Comparison of ENCODE assay signal across 9 mouse cellular contexts in genomic region chr1:11413894-11414556, GRCm38 (mm10). TPM values are rescaled to one million over a fixed set of nuclear protein-coding genes. Genes with fewer than 3 reads are reported as not detected.
A peak's percentile ranks its signal among the peaks of the same experiment; 100 is the strongest.
DNase-seq lines count a peak whose midpoint lies in the region; ATAC-seq and TF ChIP-seq lines count a peak whose summit lies in the region.
"Had no signal": no experiment of that assay in that cellular context is flagged by ENCODE, and none has a peak within 500 bp of the region (broad histone marks: within the 10 kb centered on the region; RNA-seq: fewer than 3 reads in every experiment).

TSS of gene A830018L16Rik (plus strand) at chr1:11414105.

- H3K4me1 ChIP-seq in forebrain, embryonic 13.5 days, result no peaks in the 10 kb centered on the region
- 0 out of 2 replicates have a peak, but pooled peaks cover 4% of the 10 kb centered on the region for H3K4me1 ChIP-seq in heart, embryonic 15.5 days (replicated peaks)
- H3K4me1 ChIP-seq in kidney, postnatal 0 days (replicated peaks; ENCODE audit: insufficient read depth, low read length), result no peaks in the 10 kb centered on the region
- no peaks in the 10 kb centered on the region for H3K4me1 ChIP-seq in limb, embryonic 14.5 days (ENCODE audit: control insufficient read depth, insufficient read depth, low read length)
- H3K4me1 ChIP-seq in midbrain, postnatal 0 days (ENCODE audit: insufficient read depth, low read length), result no peaks in the 10 kb centered on the region

- WGBS in forebrain, embryonic 13.5 days, result under 1% methylated on average over 50 of the region's 50 CpGs
- WGBS in heart, embryonic 15.5 days, result under 1% methylated on average over 50 of the region's 50 CpGs
- WGBS in kidney, postnatal 0 days, result under 1% methylated on average over 50 of the region's 50 CpGs
- under 1% methylated on average over 50 of the region's 50 CpGs for WGBS in limb, embryonic 14.5 days
- under 1% methylated on average over 50 of the region's 50 CpGs for WGBS in midbrain, postnatal 0 days

- TF ChIP-seq CTCF in kidney, postnatal 0 days (IDR thresholded peaks at IDR 0.05; ENCODE audit: low read depth), result peak; percentile 74
- TF ChIP-seq CTCF in midbrain, postnatal 0 days (IDR thresholded peaks at IDR 0.05), result peak; percentile 79

- DNase-seq in urinary bladder, adult 18-20 months (ENCODE audit: low spot score in 2 of 2), result peak; percentile 1 to 7
- no peak for DNase-seq in urinary bladder, postnatal 10 days (ENCODE audit: low spot score)
- DNase-seq in kidney, postnatal 0 days (ENCODE audit: low spot score), result peak; percentile 86
- DNase-seq in limb, embryonic 14.5 days (ENCODE audit: low spot score), result peak; percentile 74
- DNase-seq in midbrain, postnatal 0 days (ENCODE audit: low spot score), result peak; percentile 85
- peak; percentile 65 for DNase-seq in testis, postnatal 10 days (ENCODE audit: low spot score)

- ATAC-seq in forebrain, embryonic 13.5 days, result peak; percentile 99
- peak; percentile 93 for ATAC-seq in heart, embryonic 15.5 days (replicated peaks; ENCODE audit: insufficient number of reproducible peaks, insufficient read depth, low FRiP score, low read depth)
- ATAC-seq in kidney, postnatal 0 days (replicated peaks; ENCODE audit: low FRiP score, low read depth), result peak; percentile 95
- peak; percentile 93 for ATAC-seq in limb, embryonic 14.5 days (ENCODE audit: low FRiP score, low read depth)
- ATAC-seq in midbrain, postnatal 0 days (ENCODE audit: low FRiP score), result peak; percentile 96

- H3K27ac ChIP-seq in forebrain, embryonic 13.5 days, result no peak within 1 kb of the TSS
- H3K27ac ChIP-seq in heart, embryonic 15.5 days, result no peak within 1 kb of the TSS
- H3K27ac ChIP-seq in kidney, postnatal 0 days, result no peak within 1 kb of the TSS
- no peak within 1 kb of the TSS for H3K27ac ChIP-seq in limb, embryonic 14.5 days (replicated peaks; ENCODE audit: low read depth, low read length)
- peak within 1 kb of the TSS; percentile 34 for H3K27ac ChIP-seq in midbrain, postnatal 0 days (ENCODE audit: low read depth, low read length)

- peak within 1 kb of the TSS; percentile 54 for H3K4me3 ChIP-seq in forebrain, embryonic 13.5 days
- H3K4me3 ChIP-seq in heart, embryonic 15.5 days, result peak within 1 kb of the TSS; percentile 56
- peak within 1 kb of the TSS; percentile 24 for H3K4me3 ChIP-seq in kidney, postnatal 0 days (replicated peaks; ENCODE audit: low read depth, low read length)
- H3K4me3 ChIP-seq in limb, embryonic 14.5 days (replicated peaks; ENCODE audit: low read length), result peak within 1 kb of the TSS; percentile 55
- H3K4me3 ChIP-seq in midbrain, postnatal 0 days (ENCODE audit: low read depth, low read length), result peak within 1 kb of the TSS; percentile 64

- TF ChIP-seq POLR2A in limb, embryonic 14.5 days (IDR thresholded peaks at IDR 0.05; ENCODE audit: borderline replicate concordance, extremely low read depth, insufficient read depth, insufficient read length), result 0 out of 2 replicates have a peak, but pooled peaks have one; percentile 20

- H3K27me3 ChIP-seq in forebrain, embryonic 13.5 days, result peaks cover 11% of the 10 kb centered on the region
- H3K27me3 ChIP-seq in heart, embryonic 15.5 days, result peaks cover 23% of the 10 kb centered on the region
- no peaks in the 10 kb centered on the region for H3K27me3 ChIP-seq in kidney, postnatal 0 days (ENCODE audit: insufficient read depth, low read length)
- peaks cover 12% of the 10 kb centered on the region for H3K27me3 ChIP-seq in limb, embryonic 14.5 days (ENCODE audit: control insufficient read depth, insufficient read depth, low read length)
- peaks cover 4% of the 10 kb centered on the region; the same call in 1 of the 2 replicates for H3K27me3 ChIP-seq in midbrain, postnatal 0 days (ENCODE audit: insufficient read depth, low read length)

- H3K4me2 ChIP-seq in forebrain, embryonic 13.5 days, result peak within 1 kb of the TSS; percentile 85
- H3K4me2 ChIP-seq in heart, embryonic 15.5 days, result peak within 1 kb of the TSS; percentile 91
- peak within 1 kb of the TSS; percentile 76 for H3K4me2 ChIP-seq in kidney, postnatal 0 days (ENCODE audit: low read length)
- H3K4me2 ChIP-seq in limb, embryonic 14.5 days (replicated peaks; ENCODE audit: low read depth, low read length, severe bottlenecking), result peak within 1 kb of the TSS; percentile 88
- H3K4me2 ChIP-seq in midbrain, postnatal 0 days (ENCODE audit: low read depth, low read length, poor library complexity, severe bottlenecking), result peak within 1 kb of the TSS; percentile 83

- H3K36me3 ChIP-seq in forebrain, embryonic 13.5 days (ENCODE audit: poor library complexity, severe bottlenecking), result no peaks in the 10 kb centered on the region
- no peaks in the 10 kb centered on the region for H3K36me3 ChIP-seq in heart, embryonic 15.5 days
- H3K36me3 ChIP-seq in kidney, postnatal 0 days (ENCODE audit: insufficient read depth, low read length), result no peaks in the 10 kb centered on the region
- no peaks in the 10 kb centered on the region for H3K36me3 ChIP-seq in limb, embryonic 14.5 days (ENCODE audit: control insufficient read depth, insufficient read depth, low read length)
- H3K36me3 ChIP-seq in midbrain, postnatal 0 days (ENCODE audit: insufficient read depth, low read length), result no peaks in the 10 kb centered on the region

- H3K9ac ChIP-seq in forebrain, embryonic 13.5 days, result peak within 1 kb of the TSS; percentile 65
- H3K9ac ChIP-seq in heart, embryonic 15.5 days, result peak within 1 kb of the TSS; percentile 40
- no peak within 1 kb of the TSS for H3K9ac ChIP-seq in kidney, postnatal 0 days (ENCODE audit: low read depth, low read length)
- H3K9ac ChIP-seq in limb, embryonic 14.5 days (ENCODE audit: low read depth, low read length, severe bottlenecking), result peak within 1 kb of the TSS; percentile 61
- H3K9ac ChIP-seq in midbrain, postnatal 0 days (replicated peaks; ENCODE audit: low read length, poor library complexity, severe bottlenecking), result peak within 1 kb of the TSS; percentile 65

- no peaks in the 10 kb centered on the region for H3K9me3 ChIP-seq in forebrain, embryonic 13.5 days (replicated peaks)
- no peaks in the 10 kb centered on the region for H3K9me3 ChIP-seq in heart, embryonic 15.5 days (replicated peaks)
- no peaks in the 10 kb centered on the region for H3K9me3 ChIP-seq in kidney, postnatal 0 days (replicated peaks; ENCODE audit: low read length)
- H3K9me3 ChIP-seq in limb, embryonic 14.5 days (ENCODE audit: control insufficient read depth, low read length), result no peaks in the 10 kb centered on the region
- no peaks in the 10 kb centered on the region for H3K9me3 ChIP-seq in midbrain, postnatal 0 days (ENCODE audit: low read length)

RNA-seq across cellular contexts. Expression of gene A830018L16Rik, which starts in this region (rescaled TPM):
- polyA plus RNA-seq in forebrain, embryonic 13.5 days (2015; fragmentation: Nextera tagmentation; extraction: Ambion mirVana), result 0.89 and 2.8 TPM in 2 replicates
- 0.29 and 1.1 TPM in 2 replicates for polyA plus RNA-seq in heart, embryonic 15.5 days (2015; fragmentation: Nextera tagmentation; extraction: Ambion mirVana)
- polyA plus RNA-seq in kidney, postnatal 0 days (2015; fragmentation: Nextera tagmentation; extraction: Ambion mirVana), result 0.14 TPM in 1 of 2 replicates, not detected in the other
- 1.9 and 2.9 TPM in 2 replicates for polyA plus RNA-seq in limb, embryonic 14.5 days (2012; rRNA removed)
- polyA plus RNA-seq in limb, embryonic 14.5 days (2014; fragmentation: Nextera tagmentation; extraction: Ambion mirVana), result 2.9 and 3.4 TPM in 2 replicates
- 22.6 and 38.3 TPM in 2 replicates for total RNA-seq in midbrain, postnatal 0 days (2014; rRNA removed)
- 13.8 and 14.2 TPM in 2 replicates for polyA plus RNA-seq in midbrain, postnatal 0 days (2015; fragmentation: Nextera tagmentation; extraction: Ambion mirVana)
- polyA plus RNA-seq: C2C12 had no signal

Comparison
In these comparisons a context has a peak if more than half of its experiments do, and no peak if none do; other contexts are left out.
1. Peak in DNase-seq, ATAC-seq, H3K4me3 ChIP-seq and H3K4me2 ChIP-seq in kidney, postnatal 0 days; RNA of the gene not detected or under 1 TPM.